Mouse (Mus musculus) stomach, postnatal 0 days (tissue): ENCODE measurements at regions not wholly inside any gene's neighbourhood (a gene's known extent, or its start where the extent isn't known, plus 50 kb on each side); places are given as distances from the start of the nearest gene placed in this dataset.

Experiments
- CTCF ChIP-seq: IDR thresholded peaks from 2 replicates; pipeline ENCODE4 v1.5.1; 2016; ENCODE audit warnings: antibody characterized with exemption, low read depth, mild to moderate bottlenecking, moderate library complexity
- EP300 ChIP-seq: optimal IDR thresholded peaks from 2 replicates; pipeline ENCODE3; 2016; ENCODE audit warnings: antibody characterized with exemption

DNA sequence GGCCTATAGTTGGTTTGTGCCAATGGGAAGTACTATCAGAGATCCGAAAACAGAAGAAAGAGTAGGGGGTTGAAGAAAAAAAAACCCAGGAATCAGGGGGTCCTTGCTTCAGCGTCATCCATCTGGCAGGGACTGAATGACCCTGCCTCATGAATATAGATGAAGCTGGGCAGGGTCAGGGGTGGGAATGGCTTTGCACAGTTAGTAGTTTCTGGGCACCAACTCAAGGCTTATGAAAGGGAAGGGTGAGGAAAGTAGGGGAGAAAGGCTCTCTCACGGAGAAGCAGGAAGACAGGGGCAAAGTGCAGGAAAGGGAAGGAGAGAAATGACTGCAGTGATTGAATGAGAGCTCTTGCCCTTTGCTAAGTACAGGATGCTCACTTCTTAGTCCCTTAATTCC, 451.3 kb upstream of the Gm6657 start:
- TF ChIP-seq CTCF (no peak), EP300 (no peak)
